Mouse (Mus musculus): Measurements from ENCODE around the gene Pagr1a. TPM values are rescaled to one million over a fixed set of nuclear protein-coding genes. Genes with fewer than 3 reads are reported as not detected.

Gene Pagr1a
- total RNA-seq, 1 experiment, result 32.3 TPM

DNA sequence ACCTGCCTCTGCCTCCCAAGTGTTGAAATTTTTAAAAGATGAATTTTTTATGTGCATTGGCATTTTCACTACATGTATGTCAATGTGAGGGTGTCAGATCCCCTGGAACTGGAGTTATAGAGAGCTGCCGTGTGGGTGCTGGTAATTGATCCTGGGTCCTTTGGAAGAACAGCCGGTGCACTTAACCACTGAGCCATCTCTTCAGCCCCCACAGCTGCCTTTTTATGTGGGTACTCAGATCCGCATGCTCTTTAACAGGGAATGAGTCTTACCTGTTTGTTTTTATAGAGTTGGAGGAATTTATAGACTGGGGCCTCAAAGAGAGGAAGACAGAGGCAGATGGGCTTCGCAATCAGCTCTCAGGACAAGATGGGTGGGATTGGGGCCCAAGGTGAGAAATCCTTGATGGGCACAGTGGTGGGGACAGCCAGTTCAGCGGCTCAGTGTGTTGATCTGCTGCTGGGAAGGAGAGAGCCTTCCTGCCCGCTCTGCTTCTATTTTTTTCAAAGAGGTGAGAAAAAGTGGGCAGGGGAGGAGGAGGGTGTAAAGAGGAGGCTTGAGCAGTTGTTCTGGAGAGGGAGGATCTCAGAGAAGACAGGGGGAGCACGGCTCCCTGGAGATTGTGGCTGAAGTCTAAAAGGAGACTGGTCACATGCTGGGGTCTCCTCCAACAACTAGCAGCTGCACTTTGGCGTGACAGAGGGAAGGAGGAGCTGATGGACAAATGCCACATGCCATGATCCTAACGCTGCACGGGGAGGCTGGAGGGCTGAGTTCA, 32.3 kb downstream of the Pagr1a start:
- in situ Hi-C loops (cut with MboI; ENCODE audit: low sequenced_read_pairs in 2 of 2, unreplicated experiment in 2 of 2), result no loop called here
- no peak for TF ChIP-seq ZC3H11A (IDR thresholded peaks at IDR 0.05; ENCODE audit: borderline replicate concordance, low read depth, low read length)
- no peak for TF ChIP-seq ZNF384 (IDR thresholded peaks at IDR 0.05; ENCODE audit: low read depth, low read length)
- TF ChIP-seq CHD2 (IDR thresholded peaks at IDR 0.05; ENCODE audit: low read depth, low read length), result no peak
- TF ChIP-seq HCFC1 (IDR thresholded peaks at IDR 0.05; ENCODE audit: borderline replicate concordance, insufficient read depth, low read length), result no peak
- H3K9ac ChIP-seq (ENCODE audit: insufficient read depth, low read depth, low read length, poor library complexity, severe bottlenecking), result no peak overlapping the region
- DNase-seq (ENCODE audit: low read depth, low spot score), result no peak
- H3K9me3 ChIP-seq (ENCODE audit: control insufficient read depth, insufficient read depth, low read depth, low read length), result no peaks in the 10 kb centered on the region
- H3K27ac ChIP-seq (ENCODE audit: insufficient read depth, low read depth, low read length, poor library complexity, severe bottlenecking), result no peak overlapping the region
- H3K4me1 ChIP-seq (ENCODE audit: control insufficient read depth in 2 of 2, insufficient read depth in 2 of 2, low read length in 2 of 2, poor library complexity in 1 of 2), result peaks cover 1 to 2% of the 10 kb centered on the region in 2 experiments; a peak in 1 of 4 replicates
- no peak overlapping the region for H3K4me3 ChIP-seq (ENCODE audit: insufficient read depth in 1 of 2, low read depth in 1 of 2, low read length in 2 of 2, poor library complexity in 1 of 2, severe bottlenecking in 1 of 2)
- peaks cover 4% of the 10 kb centered on the region; the same call in 1 of the 2 replicates for H3K36me3 ChIP-seq (ENCODE audit: control insufficient read depth, insufficient read depth, low read length, poor library complexity, severe bottlenecking)

DNA sequence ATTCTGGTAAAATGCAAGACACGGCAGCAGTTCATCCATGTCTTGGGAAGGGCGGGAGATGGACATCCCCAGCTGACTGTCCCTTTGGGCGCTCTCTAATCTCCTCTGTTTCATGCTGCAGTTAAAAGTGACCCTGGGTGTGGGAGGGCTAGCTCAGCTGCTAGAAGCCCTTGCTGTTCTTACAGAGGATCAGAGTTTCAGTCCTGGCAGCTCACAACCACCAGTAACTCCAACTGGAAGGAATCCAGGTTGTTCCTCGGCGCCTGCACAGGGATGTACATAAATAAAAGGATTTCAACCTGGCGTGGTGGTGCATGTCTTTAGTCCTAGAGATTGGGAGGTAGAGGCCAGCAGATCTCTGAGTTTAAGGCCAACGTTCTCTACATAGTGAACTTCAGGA, 34.0 kb downstream of the Pagr1a start:
- H3K9me3 ChIP-seq (ENCODE audit: control insufficient read depth, insufficient read depth, low read depth, low read length), result no peaks in the 10 kb centered on the region
- TF ChIP-seq ZC3H11A (IDR thresholded peaks at IDR 0.05; ENCODE audit: borderline replicate concordance, low read depth, low read length), result no peak
- no peak for TF ChIP-seq HCFC1 (IDR thresholded peaks at IDR 0.05; ENCODE audit: borderline replicate concordance, insufficient read depth, low read length)
- no peak for TF ChIP-seq MAFK (IDR thresholded peaks at IDR 0.05; ENCODE audit: insufficient read depth, low read depth, low read length)
- in situ Hi-C loops (cut with MboI; ENCODE audit: low sequenced_read_pairs in 2 of 2, unreplicated experiment in 2 of 2), result no loop called here
- no peak overlapping the region for H3K27ac ChIP-seq (ENCODE audit: insufficient read depth, low read depth, low read length, poor library complexity, severe bottlenecking)
- H3K4me1 ChIP-seq (ENCODE audit: control insufficient read depth in 2 of 2, insufficient read depth in 2 of 2, low read length in 2 of 2, poor library complexity in 1 of 2), result peaks cover 0 to 5% of the 10 kb centered on the region in 2 experiments; a peak in 2 of 4 replicates
- H3K9ac ChIP-seq (ENCODE audit: insufficient read depth, low read depth, low read length, poor library complexity, severe bottlenecking), result no peak overlapping the region
- no peak for DNase-seq (ENCODE audit: low read depth, low spot score)
- H3K4me3 ChIP-seq (ENCODE audit: insufficient read depth in 1 of 2, low read depth in 1 of 2, low read length in 2 of 2, poor library complexity in 1 of 2, severe bottlenecking in 1 of 2), result no peak overlapping the region
- peaks cover 21% of the 10 kb centered on the region for H3K36me3 ChIP-seq (ENCODE audit: control insufficient read depth, insufficient read depth, low read length, poor library complexity, severe bottlenecking)

DNA sequence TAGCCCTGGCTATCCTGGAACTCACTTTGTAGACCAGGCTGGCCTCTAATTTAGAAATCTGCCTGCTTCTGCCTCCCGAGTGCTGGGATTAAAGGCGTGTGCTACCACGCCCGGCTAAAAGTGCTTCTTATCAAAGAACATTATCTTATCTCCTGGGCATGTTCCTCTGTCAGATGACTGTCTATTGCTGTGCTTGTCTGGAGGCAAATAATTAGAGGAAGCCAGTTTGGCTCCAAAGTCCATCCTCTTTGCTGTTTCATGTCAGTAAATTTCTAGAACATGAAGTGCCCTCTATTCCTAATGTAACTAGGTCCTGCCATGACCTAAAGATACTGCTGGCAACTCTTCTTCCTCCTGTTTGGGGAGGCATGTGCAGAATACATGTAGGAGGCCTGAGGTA, 35.1 kb downstream of the Pagr1a start:
- TF ChIP-seq CHD2 (IDR thresholded peaks at IDR 0.05; ENCODE audit: low read depth, low read length), result no peak
- no peak for TF ChIP-seq HCFC1 (IDR thresholded peaks at IDR 0.05; ENCODE audit: borderline replicate concordance, insufficient read depth, low read length)
- TF ChIP-seq ZNF384 (IDR thresholded peaks at IDR 0.05; ENCODE audit: low read depth, low read length), result no peak
- no peak for TF ChIP-seq ZC3H11A (IDR thresholded peaks at IDR 0.05; ENCODE audit: borderline replicate concordance, low read depth, low read length)
- no peak for TF ChIP-seq MAFK (IDR thresholded peaks at IDR 0.05; ENCODE audit: insufficient read depth, low read depth, low read length)
- no peak for DNase-seq (ENCODE audit: low read depth, low spot score)
- Histone ChIP-seq H3K4me3 (ENCODE audit: insufficient read depth in 1 of 2, low read depth in 1 of 2, low read length in 2 of 2, poor library complexity in 1 of 2, severe bottlenecking in 1 of 2) (no peak overlapping the region), H3K36me3 (ENCODE audit: control insufficient read depth, insufficient read depth, low read length, poor library complexity, severe bottlenecking) (peaks cover 23% of the 10 kb centered on the region), H3K9ac (ENCODE audit: insufficient read depth, low read depth, low read length, poor library complexity, severe bottlenecking) (no peak overlapping the region), H3K4me1 (ENCODE audit: control insufficient read depth in 2 of 2, insufficient read depth in 2 of 2, low read length in 2 of 2, poor library complexity in 1 of 2) (peaks cover 0 to 6% of the 10 kb centered on the region in 2 experiments; a peak in 2 of 4 replicates), H3K9me3 (ENCODE audit: control insufficient read depth, insufficient read depth, low read depth, low read length) (no peaks in the 10 kb centered on the region), H3K27ac (ENCODE audit: insufficient read depth, low read depth, low read length, poor library complexity, severe bottlenecking) (no peak overlapping the region)
- in situ Hi-C loops (cut with MboI; ENCODE audit: low sequenced_read_pairs in 2 of 2, unreplicated experiment in 2 of 2), result no loop called here

DNA sequence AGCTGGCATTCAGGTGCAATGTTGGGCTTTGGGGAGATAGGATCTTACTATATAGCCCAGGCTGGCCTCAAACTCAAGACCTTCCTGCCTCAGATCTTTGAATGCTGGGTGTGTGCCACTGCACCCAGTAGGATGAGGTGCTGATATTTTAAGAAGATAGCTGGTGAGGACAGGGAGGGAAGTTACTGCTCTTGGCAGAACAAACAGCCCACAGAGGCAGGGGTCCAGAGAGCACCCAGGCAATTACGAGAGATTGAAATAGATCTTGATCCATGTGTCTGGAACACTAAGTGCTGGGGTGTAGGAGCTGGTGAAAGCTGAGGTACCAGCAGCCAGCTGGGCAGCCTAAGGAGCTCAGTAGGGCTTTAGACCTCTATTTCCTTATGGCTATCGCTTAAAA, 35.6 kb downstream of the Pagr1a start:
- Histone ChIP-seq H3K9me3 (ENCODE audit: control insufficient read depth, insufficient read depth, low read depth, low read length) (no peaks in the 10 kb centered on the region), H3K4me3 (ENCODE audit: insufficient read depth in 1 of 2, low read depth in 1 of 2, low read length in 2 of 2, poor library complexity in 1 of 2, severe bottlenecking in 1 of 2) (no peak overlapping the region), H3K9ac (ENCODE audit: insufficient read depth, low read depth, low read length, poor library complexity, severe bottlenecking) (no peak overlapping the region), H3K4me1 (ENCODE audit: control insufficient read depth in 2 of 2, insufficient read depth in 2 of 2, low read length in 2 of 2, poor library complexity in 1 of 2) (peaks cover 0 to 6% of the 10 kb centered on the region in 2 experiments; a peak in 2 of 4 replicates), H3K27ac (ENCODE audit: insufficient read depth, low read depth, low read length, poor library complexity, severe bottlenecking) (no peak overlapping the region), H3K36me3 (ENCODE audit: control insufficient read depth, insufficient read depth, low read length, poor library complexity, severe bottlenecking) (peaks cover 23% of the 10 kb centered on the region)
- DNase-seq (ENCODE audit: low read depth, low spot score), result no peak
- in situ Hi-C loops (cut with MboI; ENCODE audit: low sequenced_read_pairs in 2 of 2, unreplicated experiment in 2 of 2), result no loop called here
- TF ChIP-seq ZC3H11A (IDR thresholded peaks at IDR 0.05; ENCODE audit: borderline replicate concordance, low read depth, low read length) (no peak), ZNF384 (IDR thresholded peaks at IDR 0.05; ENCODE audit: low read depth, low read length) (no peak), MAFK (IDR thresholded peaks at IDR 0.05; ENCODE audit: insufficient read depth, low read depth, low read length) (no peak), HCFC1 (IDR thresholded peaks at IDR 0.05; ENCODE audit: borderline replicate concordance, insufficient read depth, low read length) (no peak), CHD2 (IDR thresholded peaks at IDR 0.05; ENCODE audit: low read depth, low read length) (no peak)

Data from ES-E14 (cell line).